Mouse (Mus musculus): ENCODE measurements at regions not wholly inside any gene's neighbourhood (a gene's known extent, or its start where the extent isn't known, plus 50 kb on each side); places are given as distances from the start of the nearest gene placed in this dataset.

GRCm38 (mm10) chr12:79980711-79981110 is 132.1 kb downstream of the Zfp36l1 start:
- peak; percentile 62; the same call in 1 of the 2 replicates for TF ChIP-seq EP300 (IDR thresholded peaks at IDR 0.05; ENCODE audit: low read depth)
- no peak for TF ChIP-seq CTCF (IDR thresholded peaks at IDR 0.05; ENCODE audit: low read depth)
